Mouse (Mus musculus): ENCODE measurements around the gene Usp16.
"Not testable (repeated sequence)": the region's sequence is repeated elsewhere in the genome, so short reads cannot be mapped to it uniquely, and the experiment has no call there.

The Usp16 gene

DNA sequence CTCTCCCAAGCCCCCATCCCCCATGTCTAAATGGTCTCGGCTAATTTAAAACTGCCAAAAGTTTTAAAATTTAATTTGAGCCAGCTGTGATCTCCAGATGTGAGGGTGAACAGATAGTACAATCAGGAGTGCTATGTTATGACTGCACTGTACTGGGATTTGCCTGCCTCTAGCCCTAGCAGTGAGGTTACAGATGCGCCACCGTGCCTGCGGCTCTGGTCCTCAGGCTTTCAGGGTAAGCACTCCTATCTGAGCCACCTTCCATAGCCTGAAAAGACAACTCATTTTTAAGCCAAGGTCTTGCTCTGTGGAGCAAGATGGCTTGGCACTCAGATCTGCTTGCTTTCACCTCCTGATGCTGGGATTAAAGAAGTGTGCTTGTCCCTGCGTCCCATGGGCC, 29.9 kb downstream of the Usp16 start:
- no peak for DNase-seq (ENCODE audit: low read depth, low spot score)

DNA sequence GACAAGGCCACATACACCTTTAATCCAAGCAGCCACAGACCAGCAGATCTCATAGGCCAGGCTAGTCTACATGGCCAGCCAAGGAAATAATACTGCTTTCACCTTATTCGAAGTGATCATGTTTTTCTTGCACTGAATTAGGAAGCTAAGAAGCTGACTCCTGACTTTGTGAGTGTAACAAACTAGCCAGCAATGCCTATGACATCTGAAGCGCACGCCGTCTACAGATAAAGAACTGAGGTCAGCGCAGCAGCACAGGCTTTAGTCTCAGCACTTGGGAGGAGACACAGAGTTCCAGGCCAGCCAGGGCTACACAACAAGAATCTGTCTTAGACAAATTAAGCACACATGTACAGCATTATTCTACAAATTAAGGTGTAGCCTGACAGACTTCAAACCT, 32.2 kb downstream of the Usp16 start:
- DNase-seq (ENCODE audit: low read depth, low spot score), result no peak

DNA sequence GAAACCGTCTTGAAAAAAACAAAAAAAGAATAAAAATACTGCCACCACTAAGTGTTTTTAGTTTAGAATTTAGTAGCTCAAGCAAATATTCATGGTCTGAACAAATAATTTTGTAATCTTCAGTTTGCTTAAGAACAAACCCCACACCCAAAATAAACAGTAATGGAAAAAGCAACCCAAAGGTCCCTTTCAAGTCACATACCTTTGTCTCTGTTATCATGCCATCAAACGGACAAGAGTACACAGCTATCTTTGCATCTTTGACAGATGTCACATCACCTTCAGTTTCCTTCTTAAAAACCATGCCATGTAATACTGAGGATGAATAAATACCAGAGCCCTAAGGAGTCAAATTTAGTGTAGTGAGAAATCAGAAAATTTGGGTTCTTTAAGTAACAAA, 34.1 kb downstream of the Usp16 start:
- DNase-seq (ENCODE audit: low read depth, low spot score), result no peak

DNA sequence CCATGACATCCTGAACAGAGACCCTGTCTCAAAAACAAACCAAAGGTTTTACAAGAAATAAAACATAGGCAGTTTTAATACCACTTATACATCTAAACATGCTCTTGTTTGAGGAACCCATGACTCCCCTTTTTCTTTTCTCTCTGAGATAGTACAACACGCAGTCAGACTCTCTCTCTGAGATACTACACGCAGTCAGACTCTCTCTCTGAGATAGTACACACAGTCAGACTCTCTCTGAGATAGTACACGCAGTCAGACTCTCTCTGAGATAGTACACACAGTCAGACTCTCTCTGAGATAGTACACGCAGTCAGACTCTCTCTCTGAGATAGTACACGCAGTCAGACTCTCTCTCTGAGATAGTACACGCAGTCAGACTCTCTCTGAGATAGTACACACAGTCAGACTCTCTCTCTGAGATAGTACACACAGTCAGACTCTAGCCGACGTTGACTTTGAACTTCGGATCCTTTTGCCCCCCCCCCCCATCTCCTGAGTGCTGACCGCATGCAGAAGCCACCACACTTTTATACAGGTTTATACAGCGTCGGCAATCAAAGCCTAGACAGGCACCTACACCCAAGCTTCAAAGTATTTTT, 37.8 kb downstream of the Usp16 start:
- DNase-seq (ENCODE audit: low read depth, low spot score), result not testable (repeated sequence)

DNA sequence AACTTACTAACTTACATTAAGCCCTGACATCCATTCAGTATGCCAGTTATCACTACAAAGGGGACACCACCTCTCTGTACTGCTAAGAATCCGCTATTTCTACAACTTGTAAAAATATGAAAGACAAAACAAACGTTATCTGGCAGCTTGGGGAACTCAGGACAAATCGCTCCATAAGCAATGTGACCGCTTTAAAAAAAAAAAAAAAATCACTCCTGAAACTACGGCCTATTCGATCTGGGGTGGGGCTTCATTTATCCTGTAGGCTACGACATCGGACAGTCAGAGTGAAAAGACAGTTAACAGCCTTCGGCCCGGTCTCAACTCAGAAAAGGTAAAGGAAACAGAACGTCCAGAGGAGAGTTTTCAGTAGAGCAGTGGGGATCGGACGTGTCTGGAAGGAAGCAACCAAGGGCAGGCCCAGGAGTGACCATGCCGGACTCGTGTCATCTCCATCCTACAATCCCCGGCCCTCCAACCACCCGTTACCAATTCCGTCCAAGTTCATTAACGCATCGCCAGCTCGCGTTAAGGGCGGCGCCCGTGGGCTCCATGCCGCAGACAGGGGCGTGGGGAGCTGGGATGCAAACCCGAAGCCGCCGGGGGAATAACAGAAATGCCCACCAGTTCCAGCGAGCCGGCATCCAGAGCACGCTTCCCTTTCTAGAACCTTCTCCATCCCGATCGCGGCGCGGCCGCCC, 40.6 kb downstream of the Usp16 start:
- peak; percentile 38 for DNase-seq (ENCODE audit: low read depth, low spot score)

DNA sequence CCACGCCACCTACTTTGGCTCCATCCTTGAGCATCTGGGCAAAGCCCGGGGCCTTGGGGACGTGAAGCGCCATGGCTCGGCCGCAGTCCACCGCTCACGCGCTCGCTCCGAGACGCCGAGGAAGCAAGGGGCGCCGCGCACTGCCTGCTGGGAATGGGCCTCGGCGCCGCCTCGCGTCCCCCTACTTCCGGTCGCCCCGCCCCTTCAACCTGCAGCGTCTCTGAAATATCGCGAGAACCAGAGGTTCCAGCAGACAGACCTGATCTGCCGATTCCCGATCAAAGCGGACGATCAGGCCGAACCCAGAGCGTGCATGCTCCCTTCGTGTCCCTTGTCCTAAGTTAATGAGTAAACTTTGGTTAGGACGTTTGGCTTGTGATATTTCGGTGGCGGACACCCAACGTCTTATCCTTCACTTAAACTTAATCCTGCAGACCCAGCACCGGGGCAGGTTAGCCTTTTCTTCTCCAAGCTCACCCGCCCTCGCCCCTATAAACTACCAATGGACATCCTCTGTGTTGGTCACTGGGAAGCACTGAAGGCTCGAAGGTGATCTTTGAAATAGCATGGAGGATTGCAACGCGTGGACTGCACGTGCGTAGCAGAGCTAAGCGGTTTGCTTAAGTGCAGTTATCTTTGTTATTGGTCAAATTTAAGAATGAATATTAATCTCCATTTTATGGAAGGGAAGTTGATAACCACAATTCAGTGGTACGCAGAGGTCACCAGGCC, 41.4 kb downstream of the Usp16 start, which contains the start of gene Cct8:
Gene Cct8, minus strand, starts transcription at position 158 of the 732 bp plus-strand sequence.
- DNase-seq (ENCODE audit: low read depth, low spot score), result peak; percentile 99

DNA sequence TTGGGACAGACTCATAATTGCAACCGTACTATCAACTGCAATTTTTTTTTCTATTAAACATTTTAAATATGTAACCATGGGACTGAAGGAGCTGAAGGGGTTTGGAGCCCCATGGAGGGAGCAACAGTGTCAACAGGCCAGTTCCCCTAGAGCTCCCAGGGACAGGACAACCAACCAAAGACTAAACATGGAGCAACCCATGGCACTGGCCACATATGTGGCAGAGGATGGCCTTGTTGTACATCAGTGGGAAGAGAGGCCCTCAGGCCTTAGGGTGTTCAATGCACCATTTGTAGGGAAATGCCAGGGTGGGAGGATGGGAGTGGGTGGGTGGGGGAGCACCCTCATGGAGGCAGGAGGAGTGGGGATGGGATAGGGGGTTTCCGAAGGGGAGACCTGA, 42.2 kb downstream of the Usp16 start:
- DNase-seq (ENCODE audit: low read depth, low spot score), result no peak

DNA sequence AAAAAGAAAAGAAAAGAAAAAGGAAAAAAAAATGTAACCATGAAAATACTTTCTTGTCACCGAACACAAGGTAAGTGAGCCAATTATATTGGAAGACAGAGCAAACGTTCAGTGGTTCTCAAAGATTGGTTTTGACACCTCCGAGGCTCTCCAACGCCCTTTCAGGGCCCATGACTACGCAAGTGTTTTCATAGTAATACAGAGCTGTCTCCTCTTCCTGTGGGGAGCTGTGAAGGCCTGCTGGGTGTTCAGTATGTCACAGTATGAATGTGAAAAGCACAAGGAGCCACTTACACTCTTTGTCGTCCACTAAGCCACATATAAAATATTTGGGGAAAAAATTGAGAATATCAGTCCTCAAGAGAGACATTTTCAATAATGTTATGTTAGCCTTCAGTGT, 42.7 kb downstream of the Usp16 start:
- no peak for DNase-seq (ENCODE audit: low read depth, low spot score)

DNA sequence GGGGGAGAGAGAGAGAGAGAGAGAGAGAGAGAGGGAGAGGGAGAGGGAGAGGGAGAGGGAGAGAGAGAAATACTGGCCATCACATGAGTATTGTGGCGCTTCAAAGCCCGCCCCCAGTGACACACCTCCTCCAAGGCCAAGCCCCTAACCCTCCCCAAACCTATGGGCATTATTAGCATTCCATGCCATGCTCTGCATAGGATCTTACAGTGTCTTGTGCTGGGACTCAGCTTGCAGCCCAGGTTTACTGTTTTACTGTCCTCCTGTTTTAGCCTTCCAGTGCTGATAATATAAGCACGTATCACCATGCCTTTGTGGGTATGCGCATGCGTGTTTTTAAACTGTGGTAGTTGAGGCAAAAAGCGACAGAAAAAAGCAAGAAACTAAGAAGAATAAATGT, 45.1 kb downstream of the Usp16 start:
- peak; percentile 63 for DNase-seq (ENCODE audit: low read depth, low spot score)

DNA sequence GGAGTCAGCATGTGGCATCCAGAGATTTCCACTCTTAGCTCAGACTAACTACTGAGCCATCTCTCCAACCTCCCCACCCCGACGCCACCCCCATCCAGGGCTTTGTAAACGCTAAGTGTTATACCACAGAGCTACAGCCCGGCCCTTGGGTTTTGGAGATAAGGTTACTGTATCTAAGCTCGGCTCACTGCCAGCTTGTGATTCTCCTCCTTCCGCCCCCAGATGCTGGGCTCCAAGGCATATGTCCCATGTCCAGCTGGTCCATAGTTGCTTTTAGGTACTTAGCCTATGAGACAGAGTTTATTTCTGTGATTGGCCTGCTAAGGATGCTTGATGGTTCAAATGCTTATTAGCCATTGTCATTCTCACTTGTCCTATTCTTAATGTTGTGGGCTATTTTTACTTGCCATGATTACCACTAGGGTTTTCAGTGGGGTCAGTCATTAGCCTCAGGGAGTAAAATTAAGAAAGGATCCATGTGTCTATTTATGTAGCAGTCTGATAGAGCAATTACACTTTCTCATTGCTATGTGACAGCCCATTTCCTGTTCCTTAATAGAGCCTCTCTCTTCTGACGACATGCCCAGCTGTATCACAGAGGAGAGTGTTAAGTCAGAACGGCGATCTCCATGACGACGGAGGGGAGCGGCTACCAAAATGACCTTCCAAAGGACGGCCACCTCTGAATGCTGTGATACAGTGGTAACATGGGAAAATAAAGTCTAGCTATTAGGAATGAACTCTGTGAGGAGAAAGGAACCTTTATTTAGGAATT, 47.0 kb downstream of the Usp16 start:
- DNase-seq (ENCODE audit: low read depth, low spot score), result peak; percentile 80

DNA sequence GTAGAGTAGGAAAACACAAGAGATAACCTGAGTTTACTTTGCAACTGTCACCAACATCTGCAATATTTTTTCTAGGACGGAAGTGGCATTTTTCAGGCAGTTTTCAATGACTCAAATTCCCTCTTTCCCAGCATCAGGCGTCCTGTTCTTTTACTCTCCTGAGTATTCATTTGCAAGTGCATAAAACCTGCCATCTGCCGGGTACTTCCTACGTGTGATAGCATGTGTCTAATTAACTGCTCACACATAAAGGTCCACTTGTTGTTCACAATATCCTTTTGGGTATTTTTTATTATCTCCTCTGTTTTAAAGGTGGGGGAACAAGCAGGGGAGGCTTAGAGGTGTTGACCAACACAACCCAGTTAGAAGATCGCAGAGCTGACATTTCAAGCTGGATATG, 57.2 kb downstream of the Usp16 start:
- DNase-seq (ENCODE audit: low read depth, low spot score), result no peak

DNA sequence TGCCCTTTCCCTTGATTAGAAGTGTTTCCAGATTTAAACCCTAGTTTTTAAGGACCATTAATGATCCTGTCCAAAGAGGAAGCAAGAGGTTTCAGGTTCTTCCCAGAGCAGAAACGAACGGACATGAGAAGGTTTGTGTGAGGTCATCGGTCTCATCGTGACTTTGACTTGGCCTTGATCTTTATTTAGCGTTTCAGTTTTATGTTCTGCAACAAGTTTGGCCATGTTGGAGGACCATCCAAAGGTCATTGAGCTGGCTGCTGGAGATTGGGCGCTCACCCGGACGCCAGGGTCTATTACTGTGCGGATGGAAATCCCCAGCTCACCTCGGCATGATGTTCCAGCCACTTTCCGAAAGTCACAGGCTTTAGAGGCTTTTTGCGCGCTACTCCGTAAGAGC, 57.8 kb downstream of the Usp16 start:
- no peak for DNase-seq (ENCODE audit: low read depth, low spot score)

DNA sequence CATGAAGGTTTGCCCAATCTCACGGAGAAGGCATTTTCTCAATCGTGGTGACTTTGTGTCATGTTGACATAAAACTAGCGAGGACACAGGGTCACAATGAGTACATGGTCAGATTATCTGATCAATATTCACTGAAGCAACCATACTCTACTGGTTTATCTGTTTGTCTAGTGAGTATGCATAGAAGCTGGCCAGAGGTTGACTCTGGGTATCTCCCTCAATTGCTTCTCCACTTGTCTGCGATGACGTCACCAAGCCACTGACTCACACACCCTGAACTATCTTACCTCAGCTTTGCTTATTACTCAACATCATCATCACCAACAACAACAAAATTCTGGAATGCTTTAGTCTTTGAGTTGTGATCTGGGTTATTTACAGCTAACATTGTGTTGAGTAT, 69.7 kb downstream of the Usp16 start:
- DNase-seq (ENCODE audit: low read depth, low spot score), result no peak

DNA sequence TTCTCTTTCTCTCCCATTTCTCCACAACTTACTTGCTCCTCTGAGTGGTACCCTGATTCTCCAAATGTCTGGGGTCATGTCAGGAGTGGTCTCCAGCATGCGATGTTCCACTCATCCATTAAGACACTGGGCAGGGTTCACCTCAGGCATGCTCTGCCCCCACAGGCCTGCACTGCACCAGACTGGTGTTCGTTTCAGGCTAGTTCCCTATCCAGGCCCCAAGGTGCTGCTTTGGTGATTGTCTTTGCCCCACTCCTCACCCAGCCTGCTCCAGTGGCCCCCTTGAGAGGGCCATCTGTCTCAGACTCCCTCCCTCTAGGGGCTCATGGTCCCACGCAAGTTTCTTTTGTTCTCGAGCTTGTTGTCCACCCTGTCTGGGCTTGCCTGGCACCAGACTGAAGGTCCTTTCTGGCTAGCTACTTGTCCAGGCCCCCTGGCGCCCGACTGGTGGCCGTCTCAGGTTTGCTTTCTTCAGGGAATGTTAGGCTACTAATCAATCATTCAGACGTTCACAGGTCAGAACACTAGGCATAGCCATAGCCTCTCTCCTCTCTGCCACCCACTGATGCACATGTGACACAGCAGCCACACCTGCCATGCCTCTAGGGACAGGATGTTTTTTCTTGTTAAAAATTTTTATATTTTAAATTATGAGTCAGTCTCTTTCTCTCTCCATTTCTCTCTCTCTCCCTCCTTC, 73.2 kb downstream of the Usp16 start:
- DNase-seq (ENCODE audit: low read depth, low spot score), result no peak

DNA sequence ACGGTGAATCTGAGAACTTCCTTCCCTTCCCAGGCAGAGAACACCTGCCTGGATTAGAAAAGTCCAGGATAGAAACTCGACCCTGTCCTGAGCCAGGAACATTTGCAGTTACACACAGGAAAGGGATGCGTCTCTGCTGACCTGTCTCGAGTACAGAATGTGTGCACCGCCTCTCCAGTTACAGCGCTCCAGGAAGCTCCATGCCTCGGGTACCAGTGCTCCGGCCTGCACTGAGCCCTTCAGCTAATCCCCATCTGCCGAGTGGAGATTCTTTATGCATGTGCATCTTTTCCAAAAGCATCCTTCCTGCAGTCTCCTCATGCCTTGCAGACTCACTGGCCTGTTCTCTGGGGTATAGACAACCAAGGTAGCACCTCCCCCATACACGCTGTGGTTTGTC, 74.3 kb downstream of the Usp16 start:
- no peak for DNase-seq (ENCODE audit: low read depth, low spot score)
